Mouse (Mus musculus): ENCODE measurements around the gene Scamp5.

The Scamp5 gene

DNA sequence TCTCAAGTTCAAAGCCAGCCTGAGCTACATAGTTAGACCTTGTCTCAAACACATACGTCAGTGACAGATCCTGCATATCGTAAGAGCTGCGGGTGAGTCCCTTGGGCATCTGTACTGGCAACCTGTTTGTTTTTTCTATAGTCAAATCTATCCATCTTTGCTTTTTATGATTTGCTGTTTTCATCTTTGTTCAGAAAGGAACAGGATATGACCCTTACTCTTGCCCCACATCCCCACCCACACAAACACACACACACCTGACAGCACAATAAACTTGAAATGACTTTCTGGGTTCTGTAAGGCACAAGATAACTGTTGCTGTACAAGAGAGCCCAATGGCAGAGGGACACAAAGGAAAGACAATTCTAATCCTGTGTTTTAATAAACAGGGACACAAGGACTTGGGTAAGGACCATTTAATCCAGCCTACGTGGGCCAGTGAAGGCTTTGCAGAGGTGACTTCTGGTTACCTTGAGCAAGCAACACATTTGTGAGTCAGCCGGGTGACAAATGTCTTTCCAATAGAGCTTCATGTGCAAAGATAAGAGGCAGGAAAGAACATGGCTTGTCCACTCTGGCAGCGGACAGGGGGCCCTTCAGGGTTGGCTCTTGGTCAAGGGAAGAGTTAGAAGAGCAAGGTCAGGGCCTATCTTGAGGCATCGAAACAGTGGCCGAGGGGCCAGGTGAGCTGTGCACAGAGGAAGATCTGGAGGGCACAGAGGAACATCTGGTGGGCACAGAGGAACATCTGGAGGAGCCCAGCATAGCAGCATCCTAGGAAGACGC, 60.5 kb downstream of the Scamp5 start:
- DNase-seq = no peak

DNA sequence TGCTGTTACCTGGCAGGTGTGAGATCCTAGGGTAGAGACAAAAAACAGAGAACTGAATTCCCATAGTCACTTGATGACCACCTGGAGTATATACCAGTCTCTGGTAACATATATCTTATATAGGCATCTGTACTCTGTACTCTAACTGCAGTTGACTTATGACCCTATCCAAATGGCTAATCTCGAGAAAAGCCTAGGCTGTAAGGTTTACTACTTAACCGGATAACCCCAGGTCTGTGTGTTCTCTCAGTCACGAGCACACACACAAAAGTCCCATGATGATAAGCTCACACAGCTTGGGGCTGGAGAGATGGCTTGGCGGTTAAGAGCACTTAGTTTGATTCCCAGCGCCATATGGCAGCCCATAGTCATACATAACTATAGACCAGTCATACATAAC, 61.5 kb downstream of the Scamp5 start:
- DNase-seq = no peak

DNA sequence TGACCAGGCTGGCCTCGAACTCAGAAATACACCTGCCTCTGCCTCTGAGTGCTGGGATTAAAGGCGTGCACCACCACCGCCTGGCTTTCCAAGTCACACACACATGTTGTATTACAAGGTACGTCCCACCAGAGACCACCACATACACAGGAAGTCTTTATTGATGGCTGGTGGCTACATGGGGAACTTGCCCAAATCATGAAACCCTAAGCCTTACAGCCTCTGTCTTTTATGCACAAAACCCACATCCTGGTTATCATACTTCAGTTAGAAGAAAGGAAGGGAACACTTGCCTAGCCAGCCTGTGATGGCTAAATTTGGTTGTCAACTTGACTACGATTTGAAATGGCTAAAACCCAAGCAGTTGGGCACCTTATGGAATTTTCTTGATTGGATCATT, 63.8 kb downstream of the Scamp5 start:
- no peak for DNase-seq

DNA sequence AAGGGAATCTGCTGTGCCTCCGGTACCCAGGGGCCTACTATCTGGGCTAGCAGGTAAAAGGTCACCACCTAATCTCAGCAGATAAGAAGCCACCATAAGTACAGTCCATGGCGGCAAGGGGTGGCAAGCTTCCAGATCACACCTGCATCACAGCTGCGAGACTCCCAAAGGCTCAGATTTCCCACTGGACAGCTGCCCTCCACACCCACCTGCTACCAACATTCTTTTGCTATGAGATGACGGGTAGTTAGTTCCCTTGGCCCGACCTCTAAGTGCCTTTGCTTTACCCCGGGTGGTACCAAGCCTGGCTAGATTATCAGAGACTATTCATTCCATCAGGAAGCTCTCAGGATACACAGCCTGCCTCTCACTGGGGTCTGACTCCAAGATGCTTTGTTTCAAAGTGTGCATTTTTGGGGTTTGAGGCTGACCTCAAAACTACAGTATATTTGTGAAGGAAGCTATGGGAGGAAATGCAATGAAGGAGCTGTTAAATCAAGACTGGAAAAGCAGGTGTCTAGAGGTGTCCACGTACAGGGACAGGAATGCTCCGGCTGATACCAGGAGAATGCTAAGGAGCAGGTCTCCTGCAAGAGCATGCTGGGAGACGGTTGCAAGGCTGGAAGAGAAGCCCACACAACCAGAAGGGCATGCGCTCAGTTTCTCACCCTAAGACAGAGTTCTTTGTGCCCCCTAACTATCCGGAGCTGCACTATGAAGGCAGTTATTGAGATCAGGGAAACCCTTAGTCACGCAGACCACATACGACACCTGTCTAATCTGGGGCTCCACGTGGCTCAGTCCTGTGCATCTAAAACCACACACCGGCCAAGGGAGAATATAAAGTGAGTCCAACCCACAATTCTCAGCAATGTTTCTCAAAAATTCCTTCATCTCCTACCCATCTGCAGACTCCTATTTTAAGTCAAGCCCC, 65.3 kb downstream of the Scamp5 start:
- no peak for DNase-seq

DNA sequence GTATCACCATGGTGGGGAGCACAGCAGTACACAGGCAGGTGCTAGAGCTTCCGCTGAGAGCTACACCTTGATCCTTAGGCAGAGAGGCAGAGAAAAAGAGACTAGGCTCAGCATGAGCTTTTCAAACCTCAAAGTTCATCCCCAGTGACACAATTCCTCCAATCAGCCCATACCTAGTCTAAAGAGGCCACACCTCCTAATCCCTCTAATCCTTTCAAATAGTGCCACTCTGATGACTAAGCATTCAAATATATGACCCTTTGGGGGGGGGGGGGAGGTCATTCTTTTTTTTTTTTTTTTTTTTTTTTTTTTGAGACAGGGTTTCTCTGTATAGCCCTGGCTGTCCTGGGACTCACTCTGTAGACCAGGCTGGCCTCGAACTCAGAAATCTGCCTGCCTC, 69.1 kb downstream of the Scamp5 start:
- DNase-seq = no peak

DNA sequence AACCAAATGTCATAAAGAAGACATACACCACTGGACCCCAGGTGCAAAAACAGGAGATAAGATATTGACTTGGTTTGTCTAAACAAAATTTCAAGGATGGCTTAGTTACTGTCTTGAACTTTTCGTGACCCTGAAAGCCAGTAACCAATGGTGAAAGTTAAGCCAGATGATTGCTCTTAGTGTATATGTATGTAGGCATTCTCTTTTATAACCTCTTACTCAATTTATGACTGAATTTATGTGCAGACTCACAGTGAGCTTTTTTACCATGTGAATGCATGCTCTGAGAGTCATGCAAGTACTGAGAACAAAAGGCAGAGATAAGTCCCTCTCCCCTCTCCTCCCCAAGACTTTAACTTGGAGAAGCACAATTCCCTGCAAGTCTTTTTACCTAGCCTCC, 75.0 kb downstream of the Scamp5 start:
- no peak for DNase-seq

Data from cerebellum, adult 8-10 months (tissue).